Mouse (Mus musculus): ENCODE measurements at regions not wholly inside any gene's neighbourhood (a gene's known extent, or its start where the extent isn't known, plus 50 kb on each side); places are given as distances from the start of the nearest gene placed in this dataset.

DNA sequence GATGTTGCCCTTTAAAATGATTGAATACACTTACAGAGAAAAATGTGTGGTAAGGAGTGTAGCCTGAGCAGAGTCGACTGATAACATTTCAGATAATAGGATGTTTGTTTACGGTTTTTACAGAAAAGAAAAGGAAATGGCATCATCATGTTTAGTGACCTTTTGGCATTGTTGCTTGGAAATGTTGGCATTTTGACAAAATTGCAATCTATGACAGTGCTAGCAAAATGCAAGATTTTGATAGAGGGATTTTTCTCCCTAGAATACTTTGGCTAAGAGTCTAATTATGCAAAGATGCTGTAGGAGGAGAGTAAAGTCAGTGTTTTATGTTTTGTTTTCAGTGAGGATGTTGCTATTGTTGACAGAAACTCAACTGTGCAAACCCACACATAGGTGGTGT is 202.2 kb downstream of the Nup35 start:
- ATAC-seq (ENCODE audit: low FRiP score, low TSS enrichment) = no peak
- Histone ChIP-seq H3K27me3 (ENCODE audit: insufficient read depth, low read length) (no peaks in the 10 kb centered on the region), H3K4me2 (replicated peaks; ENCODE audit: low read depth, low read length) (no peak overlapping the region), H3K9me3 (ENCODE audit: low read length) (no peaks in the 10 kb centered on the region), H3K27ac (ENCODE audit: low read length) (no peak overlapping the region), H3K4me3 (ENCODE audit: low read length) (no peak overlapping the region), H3K36me3 (ENCODE audit: insufficient read depth, low read length) (no peaks in the 10 kb centered on the region), H3K4me1 (ENCODE audit: insufficient read depth, low read length) (no peaks in the 10 kb centered on the region), H3K9ac (replicated peaks; ENCODE audit: low read length) (no peak overlapping the region)
- WGBS = 57% methylated on average over 2 of the region's 2 CpGs

DNA sequence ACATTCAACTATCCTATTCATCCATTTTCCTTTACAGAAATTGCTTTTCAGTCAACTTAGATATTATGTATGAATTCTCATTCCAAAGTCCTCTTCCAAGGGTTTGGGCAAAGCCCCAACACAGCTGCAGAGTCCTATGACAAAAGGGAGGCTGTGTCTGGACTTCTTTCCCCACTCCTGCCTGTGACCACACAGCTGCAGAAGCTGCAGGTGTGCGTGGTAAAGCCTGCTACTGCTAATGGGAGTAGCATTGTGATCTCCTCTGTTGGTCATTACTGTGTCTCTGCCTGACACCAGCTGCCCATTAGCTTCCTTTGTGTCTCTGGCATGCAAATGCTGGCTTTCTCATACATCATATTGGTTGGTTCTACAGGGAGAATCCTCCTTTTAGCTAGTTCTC is 234.0 kb downstream of the Nup35 start:
- no peak overlapping the region for H3K4me2 ChIP-seq (replicated peaks; ENCODE audit: low read depth, low read length)
- H3K27me3 ChIP-seq (ENCODE audit: insufficient read depth, low read length) = no peaks in the 10 kb centered on the region
- no peak overlapping the region for H3K9ac ChIP-seq (replicated peaks; ENCODE audit: low read length)
- no peak overlapping the region for H3K4me3 ChIP-seq (ENCODE audit: low read length)
- ATAC-seq (ENCODE audit: low FRiP score, low TSS enrichment) = no peak
- no peaks in the 10 kb centered on the region for H3K4me1 ChIP-seq (ENCODE audit: insufficient read depth, low read length)
- H3K36me3 ChIP-seq (ENCODE audit: insufficient read depth, low read length) = no peaks in the 10 kb centered on the region
- 54% methylated on average over 1 of the region's 1 CpGs for WGBS
- no peaks in the 10 kb centered on the region for H3K9me3 ChIP-seq (ENCODE audit: low read length)
- H3K27ac ChIP-seq (ENCODE audit: low read length) = no peak overlapping the region

DNA sequence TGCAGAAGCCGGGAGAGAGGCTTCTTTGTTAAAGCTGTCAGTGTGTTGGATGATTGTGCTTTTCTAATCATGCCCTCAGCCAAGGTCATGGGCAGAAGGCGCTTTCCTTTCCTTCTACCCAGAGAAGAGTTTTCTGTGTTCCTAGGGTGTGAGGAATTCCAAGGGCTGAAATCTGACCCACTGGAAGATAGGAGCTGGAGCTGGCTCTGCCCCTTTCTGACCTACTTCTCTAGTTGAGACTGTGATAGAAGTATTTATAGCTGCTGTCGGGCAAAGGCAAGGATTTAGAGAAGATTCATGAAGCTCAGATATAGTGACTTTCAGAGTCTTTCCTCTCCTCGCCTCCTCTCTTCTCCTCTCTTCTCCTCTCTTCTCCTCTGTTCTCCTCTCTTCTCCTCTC is 238.2 kb downstream of the Nup35 start:
- no peaks in the 10 kb centered on the region for H3K9me3 ChIP-seq (ENCODE audit: low read length)
- peak; percentile 42; the same call in 1 of the 2 replicates for ATAC-seq (ENCODE audit: low FRiP score, low TSS enrichment)
- no peaks in the 10 kb centered on the region for H3K27me3 ChIP-seq (ENCODE audit: insufficient read depth, low read length)
- no peak overlapping the region for H3K4me2 ChIP-seq (replicated peaks; ENCODE audit: low read depth, low read length)
- 44% methylated on average over 4 of the region's 4 CpGs for WGBS
- H3K4me1 ChIP-seq (ENCODE audit: insufficient read depth, low read length) = no peaks in the 10 kb centered on the region
- H3K9ac ChIP-seq (replicated peaks; ENCODE audit: low read length) = no peak overlapping the region
- H3K27ac ChIP-seq (ENCODE audit: low read length) = no peak overlapping the region
- H3K4me3 ChIP-seq (ENCODE audit: low read length) = no peak overlapping the region
- no peaks in the 10 kb centered on the region for H3K36me3 ChIP-seq (ENCODE audit: insufficient read depth, low read length)

DNA sequence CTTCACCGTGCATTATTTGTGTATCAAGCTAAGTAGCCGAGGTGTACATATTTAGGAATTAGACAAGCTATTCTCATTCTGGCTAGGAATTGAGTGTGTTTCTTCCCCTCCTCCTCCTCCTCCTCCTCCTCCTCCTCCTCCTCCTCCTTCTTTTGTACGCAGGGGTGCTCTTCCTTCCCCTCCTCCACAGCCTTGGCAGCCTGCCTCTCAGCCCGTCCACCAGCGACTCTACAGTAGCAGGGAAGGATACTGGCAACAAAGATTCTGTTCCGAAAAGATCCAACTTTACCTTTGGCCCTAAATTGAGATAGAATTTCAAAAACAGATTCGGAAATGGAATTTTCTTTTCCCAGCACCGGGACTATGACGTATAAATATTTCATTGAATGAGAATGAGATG is 253.0 kb downstream of the Nup35 start:
- no peak overlapping the region for H3K4me2 ChIP-seq (replicated peaks; ENCODE audit: low read depth, low read length)
- no peak for ATAC-seq (ENCODE audit: low FRiP score, low TSS enrichment)
- no peaks in the 10 kb centered on the region for H3K36me3 ChIP-seq (ENCODE audit: insufficient read depth, low read length)
- no peaks in the 10 kb centered on the region for H3K27me3 ChIP-seq (ENCODE audit: insufficient read depth, low read length)
- no peaks in the 10 kb centered on the region for H3K9me3 ChIP-seq (ENCODE audit: low read length)
- H3K27ac ChIP-seq (ENCODE audit: low read length) = no peak overlapping the region
- H3K4me1 ChIP-seq (ENCODE audit: insufficient read depth, low read length) = no peaks in the 10 kb centered on the region
- WGBS = 72% methylated on average over 7 of the region's 9 CpGs
- H3K4me3 ChIP-seq (ENCODE audit: low read length) = no peak overlapping the region
- H3K9ac ChIP-seq (replicated peaks; ENCODE audit: low read length) = no peak overlapping the region

DNA sequence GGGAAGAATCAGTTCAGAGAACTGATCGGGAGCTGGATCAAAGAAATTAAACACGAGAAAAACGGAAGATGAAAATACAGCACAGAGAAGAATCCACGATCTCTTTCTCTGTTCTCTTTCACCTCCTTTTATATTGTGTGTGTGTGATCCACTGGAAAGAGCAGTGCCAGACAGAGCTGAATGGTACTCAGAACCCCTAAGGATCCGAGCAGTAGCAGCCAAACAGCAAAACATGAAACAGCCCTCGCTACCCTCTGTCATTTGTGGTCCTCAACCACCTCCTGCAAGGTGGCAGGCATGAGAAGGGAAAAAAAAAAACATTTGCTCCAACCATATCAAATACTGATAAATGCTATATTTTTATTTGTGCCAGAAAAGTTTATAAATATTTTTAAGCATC is 253.4 kb downstream of the Nup35 start:
- no peaks in the 10 kb centered on the region for H3K9me3 ChIP-seq (ENCODE audit: low read length)
- ATAC-seq (ENCODE audit: low FRiP score, low TSS enrichment) = no peak
- H3K36me3 ChIP-seq (ENCODE audit: insufficient read depth, low read length) = no peaks in the 10 kb centered on the region
- H3K9ac ChIP-seq (replicated peaks; ENCODE audit: low read length) = no peak overlapping the region
- no peak overlapping the region for H3K4me2 ChIP-seq (replicated peaks; ENCODE audit: low read depth, low read length)
- H3K4me3 ChIP-seq (ENCODE audit: low read length) = no peak overlapping the region
- WGBS = 80% methylated on average over 6 of the region's 6 CpGs
- no peak overlapping the region for H3K27ac ChIP-seq (ENCODE audit: low read length)
- H3K4me1 ChIP-seq (ENCODE audit: insufficient read depth, low read length) = no peaks in the 10 kb centered on the region
- no peaks in the 10 kb centered on the region for H3K27me3 ChIP-seq (ENCODE audit: insufficient read depth, low read length)

DNA sequence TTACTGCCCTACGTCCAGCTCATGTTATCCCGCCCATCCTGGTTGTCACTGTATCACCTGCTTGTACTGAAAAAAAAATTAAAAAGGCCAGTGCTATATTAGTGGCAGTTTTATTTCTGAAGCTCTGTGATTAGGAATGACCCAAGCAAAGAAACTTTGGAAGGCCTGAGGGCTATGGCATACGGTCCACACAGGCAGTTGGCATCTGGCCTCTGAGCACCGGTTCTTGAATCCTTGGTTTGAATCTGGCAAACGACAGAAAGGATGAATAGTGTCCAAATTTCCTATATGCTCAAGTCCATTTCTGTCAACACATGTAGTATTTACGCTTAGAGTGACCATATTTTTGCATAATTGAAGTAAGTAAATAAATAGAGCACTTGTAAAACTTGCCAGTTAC is 254.3 kb downstream of the Nup35 start:
- H3K9ac ChIP-seq (replicated peaks; ENCODE audit: low read length) = no peak overlapping the region

DNA sequence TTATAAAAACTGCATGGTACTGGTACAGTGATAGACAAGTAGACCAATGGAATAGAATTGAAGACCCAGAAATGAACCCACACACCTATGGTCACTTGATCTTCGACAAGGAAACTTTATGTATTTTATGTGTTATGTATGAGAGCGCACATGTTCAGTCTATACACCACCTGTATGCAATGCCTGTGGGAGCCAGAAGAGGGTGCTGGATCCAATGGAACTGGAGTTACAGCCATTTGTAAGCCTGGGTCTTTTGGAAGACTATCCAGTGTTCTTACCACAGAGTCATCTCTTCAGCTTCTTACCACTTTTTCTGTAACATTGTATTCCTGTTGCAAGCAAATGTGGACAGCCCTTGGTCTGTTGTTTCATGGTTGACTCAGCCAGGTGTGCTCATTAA is 261.4 kb downstream of the Nup35 start:
- WGBS = 96% methylated on average over 2 of the region's 2 CpGs
- no peak overlapping the region for H3K9ac ChIP-seq (replicated peaks; ENCODE audit: low read length)
- H3K36me3 ChIP-seq (ENCODE audit: insufficient read depth, low read length) = no peaks in the 10 kb centered on the region
- no peak for ATAC-seq (ENCODE audit: low FRiP score, low TSS enrichment)
- no peaks in the 10 kb centered on the region for H3K27me3 ChIP-seq (ENCODE audit: insufficient read depth, low read length)
- H3K4me3 ChIP-seq (ENCODE audit: low read length) = no peak overlapping the region
- H3K4me1 ChIP-seq (ENCODE audit: insufficient read depth, low read length) = no peaks in the 10 kb centered on the region
- no peak overlapping the region for H3K4me2 ChIP-seq (replicated peaks; ENCODE audit: low read depth, low read length)
- H3K9me3 ChIP-seq (ENCODE audit: low read length) = no peaks in the 10 kb centered on the region
- no peak overlapping the region for H3K27ac ChIP-seq (ENCODE audit: low read length)

More for the DNA sequence above, 254.3 kb downstream of the Nup35 start:
- Histone ChIP-seq H3K27ac (ENCODE audit: low read length) (no peak overlapping the region), H3K9me3 (ENCODE audit: low read length) (no peaks in the 10 kb centered on the region), H3K27me3 (ENCODE audit: insufficient read depth, low read length) (no peaks in the 10 kb centered on the region), H3K36me3 (ENCODE audit: insufficient read depth, low read length) (no peaks in the 10 kb centered on the region), H3K4me1 (ENCODE audit: insufficient read depth, low read length) (no peaks in the 10 kb centered on the region), H3K4me2 (replicated peaks; ENCODE audit: low read depth, low read length) (no peak overlapping the region), H3K4me3 (ENCODE audit: low read length) (no peak overlapping the region)
- WGBS = 89% methylated on average over 6 of the region's 6 CpGs
- no peak for ATAC-seq (ENCODE audit: low FRiP score, low TSS enrichment)

DNA sequence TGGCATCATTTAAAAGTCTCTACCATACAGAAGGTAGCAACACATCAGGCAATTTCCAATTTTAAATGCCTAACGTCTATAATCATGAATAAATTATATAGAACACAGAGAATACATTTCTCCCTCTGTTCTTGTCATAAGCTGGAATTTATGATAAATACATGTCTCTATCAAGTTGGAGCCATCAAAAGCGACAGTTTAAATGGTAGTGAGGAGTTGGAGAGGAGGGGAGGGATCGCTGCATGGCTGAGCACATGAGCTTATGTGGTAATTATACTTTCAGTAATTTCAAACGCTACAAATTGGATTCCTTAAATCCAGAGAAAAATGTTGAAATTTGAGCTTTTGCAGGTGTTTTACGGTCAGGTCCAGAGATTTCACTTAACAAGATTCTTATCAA is 267.2 kb downstream of the Nup35 start:
- 79% methylated on average over 5 of the region's 5 CpGs for WGBS
- Histone ChIP-seq H3K27ac (ENCODE audit: low read length) (no peak overlapping the region), H3K4me2 (replicated peaks; ENCODE audit: low read depth, low read length) (no peak overlapping the region), H3K27me3 (ENCODE audit: insufficient read depth, low read length) (no peaks in the 10 kb centered on the region), H3K4me1 (ENCODE audit: insufficient read depth, low read length) (no peaks in the 10 kb centered on the region), H3K4me3 (ENCODE audit: low read length) (no peak overlapping the region), H3K9me3 (ENCODE audit: low read length) (no peaks in the 10 kb centered on the region), H3K36me3 (ENCODE audit: insufficient read depth, low read length) (no peaks in the 10 kb centered on the region), H3K9ac (replicated peaks; ENCODE audit: low read length) (no peak overlapping the region)
- no peak for ATAC-seq (ENCODE audit: low FRiP score, low TSS enrichment)

DNA sequence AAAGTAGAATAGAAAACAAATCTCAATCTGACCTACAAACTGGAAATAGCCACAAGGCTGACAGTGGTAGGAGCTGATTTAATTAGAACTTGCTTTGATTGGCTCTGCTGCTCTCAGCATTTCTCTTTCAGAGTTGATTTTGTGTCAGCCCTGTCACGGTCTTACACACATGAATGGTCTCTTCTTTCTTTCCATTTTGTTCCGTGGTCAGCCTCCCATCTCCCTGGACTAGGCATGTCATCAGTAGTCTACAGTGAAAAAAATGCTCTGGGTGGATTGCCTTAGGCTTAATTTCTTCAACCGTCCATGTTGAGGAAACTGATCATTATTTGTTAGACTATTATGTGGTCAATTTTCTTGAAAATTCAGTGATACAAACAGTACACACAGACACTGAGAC is 285.0 kb downstream of the Nup35 start:
- no peaks in the 10 kb centered on the region for H3K36me3 ChIP-seq (ENCODE audit: insufficient read depth, low read length)
- no peak overlapping the region for H3K27ac ChIP-seq (ENCODE audit: low read length)
- no peaks in the 10 kb centered on the region for H3K27me3 ChIP-seq (ENCODE audit: insufficient read depth, low read length)
- H3K4me1 ChIP-seq (ENCODE audit: insufficient read depth, low read length) = no peaks in the 10 kb centered on the region
- H3K9me3 ChIP-seq (ENCODE audit: low read length) = no peaks in the 10 kb centered on the region
- no peak overlapping the region for H3K4me2 ChIP-seq (replicated peaks; ENCODE audit: low read depth, low read length)
- H3K9ac ChIP-seq (replicated peaks; ENCODE audit: low read length) = no peak overlapping the region
- 33% methylated on average over 3 of the region's 3 CpGs for WGBS
- no peak overlapping the region for H3K4me3 ChIP-seq (ENCODE audit: low read length)
- peak; percentile 89 for ATAC-seq (ENCODE audit: low FRiP score, low TSS enrichment)

DNA sequence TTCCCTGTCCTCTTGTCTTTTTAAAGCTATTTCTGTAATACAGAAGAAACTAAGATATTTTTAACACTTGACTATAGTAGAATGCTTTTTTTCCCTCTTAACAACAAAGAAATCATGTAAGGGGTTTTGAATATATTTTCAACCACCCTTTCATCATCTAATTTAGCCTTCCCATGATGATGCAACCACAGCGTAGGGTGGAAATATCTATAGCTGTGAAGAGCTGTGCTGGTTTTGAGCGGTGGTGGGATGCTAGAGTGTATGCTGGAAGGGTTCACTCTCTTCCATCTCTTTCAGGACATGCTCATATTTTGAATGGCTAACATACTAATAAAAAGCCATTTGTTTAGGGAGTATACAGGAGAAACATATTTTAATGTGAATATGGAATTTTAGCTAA is 296.4 kb downstream of the Nup35 start:
- WGBS = 94% methylated on average over 2 of the region's 2 CpGs
- Histone ChIP-seq H3K4me3 (ENCODE audit: low read length) (no peak overlapping the region), H3K27ac (ENCODE audit: low read length) (no peak overlapping the region), H3K36me3 (ENCODE audit: insufficient read depth, low read length) (no peaks in the 10 kb centered on the region), H3K9me3 (ENCODE audit: low read length) (no peaks in the 10 kb centered on the region), H3K4me2 (replicated peaks; ENCODE audit: low read depth, low read length) (no peak overlapping the region), H3K27me3 (ENCODE audit: insufficient read depth, low read length) (no peaks in the 10 kb centered on the region), H3K9ac (replicated peaks; ENCODE audit: low read length) (no peak overlapping the region), H3K4me1 (ENCODE audit: insufficient read depth, low read length) (no peaks in the 10 kb centered on the region)
- ATAC-seq (ENCODE audit: low FRiP score, low TSS enrichment) = no peak

DNA sequence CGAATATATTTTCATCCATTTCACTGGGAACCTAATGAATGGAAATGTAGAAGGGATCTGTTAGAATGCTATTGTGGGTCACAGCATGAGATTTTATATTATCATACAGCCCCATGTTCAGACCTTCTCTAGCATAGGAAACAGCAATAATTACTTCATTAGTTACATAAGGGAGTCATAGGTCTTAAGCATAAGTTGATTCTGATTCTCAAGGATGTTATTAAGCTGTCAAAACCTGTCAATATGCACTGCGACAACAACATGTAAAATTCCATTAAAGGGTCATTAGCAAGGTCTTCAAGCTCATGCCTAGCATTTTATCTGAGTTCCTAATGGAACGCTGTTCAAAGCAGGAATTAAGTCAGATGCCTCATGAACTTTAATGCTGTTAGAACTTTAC is 328.5 kb downstream of the Nup35 start:
- no peak overlapping the region for H3K4me2 ChIP-seq (replicated peaks; ENCODE audit: low read depth, low read length)
- H3K27ac ChIP-seq (ENCODE audit: low read length) = no peak overlapping the region
- no peak overlapping the region for H3K4me3 ChIP-seq (ENCODE audit: low read length)
- no peak overlapping the region for H3K9ac ChIP-seq (replicated peaks; ENCODE audit: low read length)
- 93% methylated on average over 3 of the region's 3 CpGs for WGBS
- H3K9me3 ChIP-seq (ENCODE audit: low read length) = no peaks in the 10 kb centered on the region
- no peaks in the 10 kb centered on the region for H3K4me1 ChIP-seq (ENCODE audit: insufficient read depth, low read length)
- no peak for ATAC-seq (ENCODE audit: low FRiP score, low TSS enrichment)
- no peaks in the 10 kb centered on the region for H3K27me3 ChIP-seq (ENCODE audit: insufficient read depth, low read length)
- H3K36me3 ChIP-seq (ENCODE audit: insufficient read depth, low read length) = no peaks in the 10 kb centered on the region

Data from kidney, embryonic 16.5 days (tissue).